Mouse (Mus musculus) CH12.LX (cell line): ENCODE data around the gene D630045J12Rik. TPM values are rescaled to one million over a fixed set of nuclear protein-coding genes. Genes with fewer than 3 reads are reported as not detected.

Source experiments
- DNase-seq: peaks from one replicate; pipeline ENCODE4 v3.0.0-alpha.2; 2013; ENCODE audit errors: extremely low read depth
- H3K27ac ChIP-seq: 2 replicates; pipeline ENCODE4 v1.5.1; 2012; ENCODE audit warnings: low read depth, mild to moderate bottlenecking, control low read depth, moderate library complexity; ENCODE audit not compliant: insufficient read depth
- H3K27me3 ChIP-seq: replicated peaks from 2 replicates; pipeline ENCODE3; 2012; ENCODE audit warnings: inconsistent platforms
- H3K36me3 ChIP-seq, 2 experiments: replicated peaks in 1 of 2; 2 replicates each; pipeline versions ENCODE3 to v1.6.1; 2012; ENCODE audit warnings: inconsistent platforms in 1 of 2, low read length in 1 of 2, mild to moderate bottlenecking in 1 of 2, mixed read lengths in 1 of 2, moderate library complexity in 1 of 2; ENCODE audit not compliant: control insufficient read depth in 1 of 2, insufficient read depth in 1 of 2
- H3K4me1 ChIP-seq, 2 experiments: 2 replicates each; pipeline ENCODE4 v1.6.1; 2012; ENCODE audit warnings: inconsistent platforms in 1 of 2, moderate library complexity in 1 of 2; ENCODE audit not compliant: insufficient read depth in 2 of 2, control insufficient read depth in 1 of 2
- H3K4me2 ChIP-seq: 2 replicates; pipeline ENCODE4 v1.6.1; 2012; ENCODE audit warnings: low read depth, mild to moderate bottlenecking, control low read depth; ENCODE audit not compliant: poor library complexity, insufficient read depth, severe bottlenecking
- H3K4me3 ChIP-seq, 3 experiments: fragments of 150-350 bp in 1 of 3; sonication (generic) in 1 of 3; replicated peaks in 1 of 3; 2 replicates each; pipeline versions ENCODE3 to v1.5.1; 2011 to 2012; ENCODE audit warnings: low read depth in 2 of 3, low read length in 2 of 3, mild to moderate bottlenecking in 2 of 3, moderate library complexity in 2 of 3, control low read depth in 1 of 3, improper control_type of control experiment in 1 of 3, inconsistent platforms in 1 of 3, mixed read lengths in 1 of 3; ENCODE audit not compliant: poor library complexity in 1 of 3
- H3K79me2 ChIP-seq: replicated peaks from 2 replicates; pipeline ENCODE4 v1.6.1; 2012; ENCODE audit warnings: mild to moderate bottlenecking, moderate library complexity; ENCODE audit not compliant: control insufficient read depth, poor library complexity, insufficient read depth, severe bottlenecking; ENCODE audit errors: extremely low read depth
- H3K9ac ChIP-seq: 2 replicates; pipeline ENCODE4 v1.6.1; 2012; ENCODE audit warnings: low read depth, mild to moderate bottlenecking, control low read depth, moderate library complexity; ENCODE audit not compliant: insufficient read depth
- H3K9me3 ChIP-seq: replicated peaks from 2 replicates; pipeline ENCODE3; 2012; ENCODE audit warnings: low read length, inconsistent platforms, mixed read lengths
- CHD1 ChIP-seq: IDR thresholded peaks from 2 replicates; pipeline ENCODE4 v1.6.1; 2012; ENCODE audit warnings: low read depth, low read length, improper control_type of control experiment, inconsistent platforms
- CHD2 ChIP-seq: IDR thresholded peaks from 2 replicates; pipeline ENCODE4 v1.6.1; 2011; ENCODE audit warnings: low read length, improper control_type of control experiment
- CTCF ChIP-seq, 2 experiments: IDR thresholded peaks in 1 of 2; conservative IDR thresholded peaks in 1 of 2; 2 replicates each; pipeline ENCODE4 v1.5.1; 2011 to 2012; ENCODE audit warnings: low read depth in 2 of 2, low read length in 2 of 2, improper control_type of control experiment in 1 of 2, inconsistent platforms in 1 of 2, mild to moderate bottlenecking in 1 of 2, moderate library complexity in 1 of 2
- E2F4 ChIP-seq: IDR thresholded peaks from 2 replicates; pipeline ENCODE4 v1.6.1; 2011; ENCODE audit warnings: low read depth, low read length, improper control_type of control experiment; ENCODE audit not compliant: insufficient replicate concordance
- ELF1 ChIP-seq: IDR thresholded peaks from 2 replicates; pipeline ENCODE4 v1.6.1; 2014; ENCODE audit warnings: low read depth, mild to moderate bottlenecking, inconsistent platforms, low read length, improper control_type of control experiment
- EP300 ChIP-seq: IDR thresholded peaks from 2 replicates; pipeline ENCODE4 v1.6.1; 2011; ENCODE audit warnings: low read length, improper control_type of control experiment
- ETS1 ChIP-seq: conservative IDR thresholded peaks from 2 replicates; pipeline ENCODE4 v1.6.1; 2012; ENCODE audit warnings: low read depth, mild to moderate bottlenecking, inconsistent platforms, low read length, improper control_type of control experiment, moderate library complexity
- GABPA ChIP-seq: IDR thresholded peaks from 2 replicates; pipeline ENCODE4 v1.6.1; 2012; ENCODE audit warnings: low read depth, low read length, improper control_type of control experiment, inconsistent platforms; ENCODE audit not compliant: insufficient replicate concordance
- IRF4 ChIP-seq: IDR thresholded peaks from 2 replicates; pipeline ENCODE4 v1.6.1; 2014; ENCODE audit warnings: low read depth, mild to moderate bottlenecking, inconsistent platforms, low read length, improper control_type of control experiment
- KAT2A ChIP-seq: IDR thresholded peaks from 2 replicates; pipeline ENCODE4 v1.6.1; 2012; ENCODE audit warnings: low read length, improper control_type of control experiment, inconsistent platforms; ENCODE audit not compliant: insufficient replicate concordance
- MAZ ChIP-seq: IDR thresholded peaks from 2 replicates; pipeline ENCODE4 v1.6.1; 2012; ENCODE audit warnings: low read depth, mild to moderate bottlenecking, inconsistent platforms, low read length, improper control_type of control experiment, moderate library complexity
- MEF2A ChIP-seq: IDR thresholded peaks from 2 replicates; pipeline ENCODE4 v1.6.1; 2014; ENCODE audit warnings: low read depth, mild to moderate bottlenecking, inconsistent platforms, low read length, improper control_type of control experiment, borderline replicate concordance
- MXI1 ChIP-seq: IDR thresholded peaks from 2 replicates; pipeline ENCODE4 v1.6.1; 2011; ENCODE audit warnings: mild to moderate bottlenecking, low read depth, low read length, improper control_type of control experiment
- NELFE ChIP-seq: IDR thresholded peaks from 2 replicates; pipeline ENCODE4 v1.6.1; 2011; ENCODE audit warnings: low read depth, low read length, improper control_type of control experiment
- NRF1 ChIP-seq: IDR thresholded peaks from 2 replicates; pipeline ENCODE4 v1.6.1; 2014; ENCODE audit warnings: low read depth, mild to moderate bottlenecking, inconsistent platforms, low read length, improper control_type of control experiment, moderate library complexity
- PAX5 ChIP-seq: IDR thresholded peaks from 2 replicates; pipeline ENCODE4 v1.6.1; 2012; ENCODE audit warnings: low read length, inconsistent platforms, mixed read lengths
- POLR2A ChIP-seq: IDR thresholded peaks from 2 replicates; pipeline ENCODE4 v1.6.1; 2011; ENCODE audit warnings: low read depth, mild to moderate bottlenecking, improper control_type of control experiment, low read length
- TBP ChIP-seq: conservative IDR thresholded peaks from 2 replicates; pipeline ENCODE4 v1.6.1; 2011; ENCODE audit warnings: low read depth, low read length, improper control_type of control experiment
- USF1 ChIP-seq: IDR thresholded peaks from 2 replicates; pipeline ENCODE4 v1.6.1; 2014; ENCODE audit warnings: low read depth, mild to moderate bottlenecking, inconsistent platforms, low read length, improper control_type of control experiment
- USF2 ChIP-seq: conservative IDR thresholded peaks from 2 replicates; pipeline ENCODE4 v1.6.1; 2011; ENCODE audit warnings: low read depth, low read length, improper control_type of control experiment
- dilution Hi-C: fragments of 300-500 bp; cut with MboI; formaldehyde crosslinking; loops from 2 replicates; pipeline ENCODE4 v1.14.3; 2020; ENCODE audit warnings: low sequenced_read_pairs; ENCODE audit not compliant: extremely low pct_unique_long_range_greater_than_20kb, extremely low pct_ligation_motif_present
- in situ Hi-C: fragments of 300-500 bp; cut with MboI; formaldehyde crosslinking; loops from 3 replicates; pipeline ENCODE4 v1.14.3; 2019; ENCODE audit warnings: low sequenced_read_pairs, low pct_ligation_motif_present, low pct_unique_long_range_greater_than_20kb, mixed read lengths
- polyA plus RNA-seq: library from polyadenylated mRNA; unstranded; fragments of >175 nt; gene quantifications from 2 replicates; pipeline ENCODE4 v1.2.1, GENCODE M21; 2012; ENCODE audit warnings: low read depth; ENCODE audit not compliant: insufficient read length
- total RNA-seq, 2 experiments: library from RNA; depleted of rRNA; stranded (reverse); fragments of 300-350 nt in 1 of 2; fragments of >200 nt in 1 of 2; gene quantifications; 2 replicates each; pipeline ENCODE4 v1.2.3; 2012 to 2014

Gene D630045J12Rik
- total and polyA plus RNA-seq, 3 experiments = 0.48 to 4.9 (median 1.7) TPM

DNA sequence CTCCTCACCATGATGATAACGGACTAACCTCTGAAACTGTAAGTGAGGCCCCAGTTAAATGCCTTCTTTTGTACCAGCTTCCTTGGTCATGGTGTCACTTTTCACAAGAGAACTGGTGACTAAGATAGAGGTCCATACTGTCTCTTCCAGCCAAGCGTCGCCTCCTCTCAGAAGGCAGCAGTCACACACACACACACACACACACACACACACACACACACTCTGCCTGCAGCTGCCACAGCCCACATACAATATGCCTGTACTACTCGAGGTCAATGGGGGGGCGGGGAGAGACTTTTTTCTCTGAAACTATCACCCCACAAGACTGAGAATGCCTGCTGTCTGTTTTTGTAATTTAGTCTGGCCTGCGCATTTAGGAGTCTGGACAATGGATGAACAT is 89.1 kb downstream of the D630045J12Rik start:
- Histone ChIP-seq H3K36me3 (peaks cover 0 to 20% of the 10 kb centered on the region in 2 experiments), H3K4me2 (no peak overlapping the region), H3K4me3 (no peak overlapping the region), H3K27me3 (no peaks in the 10 kb centered on the region), H3K4me1 (peaks cover 5 to 23% of the 10 kb centered on the region in 2 experiments; a peak in 3 of 4 replicates), H3K9ac (no peak overlapping the region), H3K9me3 (no peaks in the 10 kb centered on the region), H3K79me2 (no peaks in the 10 kb centered on the region), H3K27ac (no peak overlapping the region)
- no peak for DNase-seq
- in situ Hi-C loops (loop anchor here (5.0 to 25.0 kb wide), 2 partner anchors 83 to 373 kb away; partner anchors contain the start of gene Fmc1), dilution Hi-C loops (no loop called here)
- TF ChIP-seq TBP = no peak
- TF ChIP-seq KAT2A = no peak
- TF ChIP-seq PAX5 = no peak
- TF ChIP-seq E2F4 = no peak
- no peak for TF ChIP-seq IRF4
- no peak for TF ChIP-seq USF2
- no peak for TF ChIP-seq POLR2A
- TF ChIP-seq GABPA = no peak
- TF ChIP-seq USF1 = no peak
- no peak for TF ChIP-seq CHD1
- TF ChIP-seq MAZ = no peak
- TF ChIP-seq ETS1 = no peak
- no peak for TF ChIP-seq MXI1
- no peak for TF ChIP-seq ELF1
- no peak for TF ChIP-seq NELFE

DNA sequence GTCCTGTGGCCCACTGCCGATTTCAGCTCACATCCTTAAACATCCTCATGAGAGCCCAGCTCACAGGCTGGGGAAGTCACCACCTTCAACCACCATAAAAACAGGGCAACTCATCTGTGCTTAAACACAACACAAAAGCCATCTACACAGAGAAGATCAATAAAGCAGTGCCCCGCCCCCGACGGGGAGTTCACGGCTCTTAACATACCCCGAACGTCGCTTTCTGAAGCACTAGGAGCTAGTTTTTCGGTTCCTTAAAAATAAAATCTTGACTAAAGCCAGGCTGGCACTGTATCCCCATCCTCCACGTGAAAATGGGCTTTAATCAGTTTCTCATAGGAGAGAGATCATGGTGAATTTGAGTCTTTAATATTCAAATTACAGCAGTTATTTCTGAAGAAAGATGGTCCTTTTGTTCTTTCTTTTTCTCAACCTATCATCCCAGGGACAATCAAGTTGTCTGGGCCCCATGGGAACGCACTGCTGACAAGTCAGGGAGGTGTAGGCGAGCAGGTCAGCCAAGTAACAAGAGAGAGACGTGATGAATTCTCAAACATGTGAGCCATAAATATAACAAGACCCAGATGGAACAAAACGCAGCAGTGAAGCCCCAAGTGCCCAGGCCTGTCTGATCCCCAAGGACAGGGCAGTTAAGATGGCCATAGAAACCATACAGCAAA is 90.8 kb downstream of the D630045J12Rik start:
- TF ChIP-seq CTCF (conservative IDR thresholded peaks at IDR 0.05 in 1 of 2, IDR thresholded peaks at IDR 0.05 in 1 of 2; ENCODE audit: low read depth in 2 of 2, low read length in 2 of 2) (no peak), USF2 (no peak), MEF2A (0 out of 2 replicates have a peak, but pooled peaks have one; percentile 22), EP300 (peak; percentile 44), MAZ (0 out of 2 replicates have a peak, but pooled peaks have one; percentile 49), IRF4 (peak; percentile 71), NRF1 (no peak), ELF1 (0 out of 2 replicates have a peak, but pooled peaks have one; percentile 10), CHD2 (peak; percentile 37; the same call in 1 of the 2 replicates)
- dilution Hi-C loops = no loop called here
- in situ Hi-C loops = loop anchor here (25.0 kb wide), 1 partner anchor 374 kb away; the partner anchor contains the start of gene Fmc1

More for the DNA sequence above, 90.8 kb downstream of the D630045J12Rik start:
- Histone ChIP-seq H3K4me1 (peaks cover 5 to 23% of the 10 kb centered on the region in 2 experiments; a peak in 3 of 4 replicates), H3K79me2 (no peaks in the 10 kb centered on the region), H3K27ac (no peak overlapping the region), H3K4me2 (peak overlapping the region; percentile 41), H3K9me3 (no peaks in the 10 kb centered on the region), H3K36me3 (peaks cover 0 to 12% of the 10 kb centered on the region in 2 experiments), H3K27me3 (no peaks in the 10 kb centered on the region), H3K4me3 (no peak overlapping the region), H3K9ac (no peak overlapping the region)
- peak; percentile 63 for DNase-seq
